9 mouse cellular contexts compared by ENCODE assay signal in genomic region chr12:16808045-16808444, GRCm38 (mm10). TPM values are rescaled to one million over a fixed set of nuclear protein-coding genes. Genes with fewer than 3 reads are reported as not detected.
DNase-seq lines count a peak whose midpoint lies in the region; ATAC-seq lines count a peak whose summit lies in the region.
"Had no signal": no experiment of that assay in that cellular context is flagged by ENCODE, and none has a peak within 500 bp of the region (broad histone marks: within the 10 kb centered on the region; RNA-seq: fewer than 3 reads in every experiment).

No protein-coding gene starts in this region.

- peaks cover 15% of the 10 kb centered on the region for H3K27me3 ChIP-seq in intestine, embryonic 14.5 days (replicated peaks; ENCODE audit: control insufficient read depth, insufficient read depth, low read length)
- H3K27me3 ChIP-seq in intestine, embryonic 16.5 days (replicated peaks; ENCODE audit: control insufficient read depth, insufficient read depth, low read length), result peaks cover 2% of the 10 kb centered on the region; the same call in 1 of the 2 replicates

- no peak overlapping the region for H3K27ac ChIP-seq in intestine, embryonic 14.5 days (ENCODE audit: low read depth)
- no peak overlapping the region for H3K27ac ChIP-seq in intestine, embryonic 16.5 days (ENCODE audit: low read length)
- H3K27ac ChIP-seq: embryonic facial prominence, embryonic 12.5 days had no signal

- no peak overlapping the region for H3K9ac ChIP-seq in intestine, embryonic 14.5 days (ENCODE audit: low read length)
- no peak overlapping the region for H3K9ac ChIP-seq in intestine, embryonic 16.5 days (ENCODE audit: low read depth, low read length)
- H3K9ac ChIP-seq: embryonic facial prominence, embryonic 12.5 days had no signal

- 40% methylated on average over 3 of the region's 3 CpGs for WGBS in intestine, embryonic 14.5 days
- WGBS in intestine, embryonic 16.5 days, result 32% methylated on average over 3 of the region's 3 CpGs

- H3K4me2 ChIP-seq in intestine, embryonic 14.5 days (ENCODE audit: low read length), result no peak overlapping the region
- H3K4me2 ChIP-seq in intestine, embryonic 16.5 days (ENCODE audit: low read depth, low read length), result no peak overlapping the region
- H3K4me2 ChIP-seq: embryonic facial prominence, embryonic 12.5 days had no signal

- no peaks in the 10 kb centered on the region for H3K9me3 ChIP-seq in intestine, embryonic 14.5 days (ENCODE audit: control insufficient read depth, low read length)
- no peaks in the 10 kb centered on the region for H3K9me3 ChIP-seq in intestine, embryonic 16.5 days (ENCODE audit: control insufficient read depth, low read length)
- H3K9me3 ChIP-seq: embryonic facial prominence, embryonic 12.5 days had no signal

- ATAC-seq in intestine, embryonic 14.5 days (replicated peaks; ENCODE audit: low FRiP score, low TSS enrichment, low read depth), result no peak
- ATAC-seq in intestine, embryonic 16.5 days, result no peak

- DNase-seq in intestine, embryonic 14.5 days (ENCODE audit: low spot score), result peak; percentile 67
- DNase-seq in thymus, postnatal 25 days, result peak; percentile 13
- no peak for DNase-seq in thymus, adult 18-20 months
- DNase-seq in embryo, embryonic 10 days (ENCODE audit: low spot score), result peak; percentile 67
- peak; percentile 66 for DNase-seq in kidney, postnatal 14 days
- peak; percentile 75 for DNase-seq in retina, postnatal 1 day
- DNase-seq in adrenal gland, postnatal 25 days, result no peak

- peaks cover 7% of the 10 kb centered on the region for H3K4me1 ChIP-seq in intestine, embryonic 14.5 days (replicated peaks; ENCODE audit: control insufficient read depth, insufficient read depth, low read length)
- H3K4me1 ChIP-seq in intestine, embryonic 16.5 days (ENCODE audit: control insufficient read depth, insufficient read depth, low read length), result no peaks in the 10 kb centered on the region; the same call in 1 of the 2 replicates

- no peaks in the 10 kb centered on the region for H3K36me3 ChIP-seq in intestine, embryonic 14.5 days (ENCODE audit: control insufficient read depth, insufficient read depth, low read length)
- no peaks in the 10 kb centered on the region for H3K36me3 ChIP-seq in intestine, embryonic 16.5 days (ENCODE audit: control insufficient read depth, insufficient read depth, low read length)
- H3K36me3 ChIP-seq: embryonic facial prominence, embryonic 12.5 days had no signal

- H3K4me3 ChIP-seq in intestine, embryonic 14.5 days (ENCODE audit: low read depth, low read length), result no peak overlapping the region
- no peak overlapping the region for H3K4me3 ChIP-seq in intestine, embryonic 16.5 days (ENCODE audit: low read length)
- H3K4me3 ChIP-seq: embryonic facial prominence, embryonic 12.5 days had no signal

RNA-seq across cellular contexts. Expression of gene E2f6, which starts 2.7 kb away (rescaled TPM):
- polyA plus RNA-seq in intestine, embryonic 14.5 days (2014; fragmentation: Nextera tagmentation; extraction: Ambion mirVana), result 50.8 and 52.6 TPM in 2 replicates
- 28.9 and 29.5 TPM in 2 replicates for polyA plus RNA-seq in intestine, embryonic 16.5 days (2015; fragmentation: Nextera tagmentation; extraction: Ambion mirVana)
- total RNA-seq in adrenal gland, postnatal 25 days (2021), result 39.1 and 46.5 TPM in 2 replicates

RNA-seq across cellular contexts. Expression of gene Greb1, which starts 7.4 kb away (rescaled TPM):
- polyA plus RNA-seq in intestine, embryonic 14.5 days (2014; fragmentation: Nextera tagmentation; extraction: Ambion mirVana), result 8.1 and 9.5 TPM in 2 replicates
- polyA plus RNA-seq in intestine, embryonic 16.5 days (2015; fragmentation: Nextera tagmentation; extraction: Ambion mirVana), result 3.8 and 5.4 TPM in 2 replicates
- total RNA-seq in adrenal gland, postnatal 25 days (2021), result 33.2 and 43.0 TPM in 2 replicates

Comparison
In these comparisons a context has a peak if more than half of its experiments do, and no peak if none do; other contexts are left out.
1. DNase-seq: peak in intestine, embryonic 14.5 days (single experiment), thymus, postnatal 25 days (single experiment), embryo, embryonic 10 days (single experiment), kidney, postnatal 14 days (single experiment) and retina, postnatal 1 day (single experiment); none in thymus, adult 18-20 months (0 of 2) and adrenal gland, postnatal 25 days (single experiment).